Mouse (Mus musculus): Measurements from ENCODE around the gene Sae1.

GRCm38 (mm10) chr7:16426129-16426729 is 38.6 kb upstream of the Sae1 start:
- TF ChIP-seq POLR2A (IDR thresholded peaks at IDR 0.05; ENCODE audit: insufficient read length, low read depth) = no peak
- TF ChIP-seq USF1 (IDR thresholded peaks at IDR 0.05; ENCODE audit: low read depth) = no peak
- no peak for TF ChIP-seq POLR2AphosphoS2 (IDR thresholded peaks at IDR 0.05; ENCODE audit: insufficient read length, low read depth)
- TF ChIP-seq TCF12 (IDR thresholded peaks at IDR 0.05; ENCODE audit: insufficient read depth, poor library complexity, severe bottlenecking) = no peak
- no peak for TF ChIP-seq MYOD1 (IDR thresholded peaks at IDR 0.05; ENCODE audit: control insufficient read depth in 1 of 3, insufficient read length in 2 of 3, low read depth in 2 of 3)
- no peak for TF ChIP-seq CEBPB (IDR thresholded peaks at IDR 0.05; ENCODE audit: insufficient read depth, poor library complexity, severe bottlenecking)
